43 mouse cellular contexts compared by ENCODE assay signal in genomic region chr5:135609794-135610193, GRCm38 (mm10). TPM values are rescaled to one million over a fixed set of nuclear protein-coding genes. Genes with fewer than 3 reads are reported as not detected.
"Had no signal": no experiment of that assay in that cellular context is flagged by ENCODE, and none has a peak within 500 bp of the region (broad histone marks: within the 10 kb centered on the region; RNA-seq: fewer than 3 reads in every experiment).

No protein-coding gene starts in this region.

- H3K4me2 ChIP-seq: heart, embryonic 11.5 days; heart, embryonic 13.5 days; heart, embryonic 15.5 days; hindbrain, embryonic 13.5 days; hindbrain, embryonic 15.5 days; kidney, embryonic 15.5 days; limb, embryonic 13.5 days; limb, embryonic 15.5 days; liver, embryonic 12.5 days had no signal

- H3K9me3 ChIP-seq: hindbrain, embryonic 13.5 days; hindbrain, embryonic 15.5 days; kidney, embryonic 15.5 days; limb, embryonic 15.5 days had no signal

- DNase-seq: gastrocnemius, postnatal 14 days; gastrocnemius, postnatal 36 days; heart, adult 18-20 months; heart, postnatal 14 days; heart, postnatal 36 days; kidney, adult 11 months; kidney, adult 2 months; kidney, adult 9 months; kidney, postnatal 14 days; kidney, postnatal 36 days; layer of hippocampus, adult 9-11 months; layer of hippocampus, postnatal 36 days; left cerebral cortex, postnatal 4 days had no signal

- H3K4me1 ChIP-seq: heart, embryonic 13.5 days; heart, embryonic 15.5 days; hindbrain, embryonic 13.5 days; hindbrain, embryonic 15.5 days; kidney, embryonic 15.5 days; limb, embryonic 13.5 days; limb, embryonic 15.5 days; liver, embryonic 12.5 days had no signal

- H3K4me3 ChIP-seq: heart, embryonic 13.5 days; heart, embryonic 15.5 days; hindbrain, embryonic 13.5 days; hindbrain, embryonic 15.5 days; kidney, embryonic 15.5 days; limb, embryonic 13.5 days; limb, embryonic 15.5 days; liver, embryonic 12.5 days had no signal

- H3K9ac ChIP-seq: heart, embryonic 13.5 days; heart, embryonic 15.5 days; hindbrain, embryonic 13.5 days; hindbrain, embryonic 15.5 days; kidney, embryonic 15.5 days; limb, embryonic 13.5 days; limb, embryonic 15.5 days; liver, embryonic 12.5 days; liver, embryonic 14.5 days had no signal

- H3K27me3 ChIP-seq: heart, embryonic 13.5 days; heart, embryonic 15.5 days; hindbrain, embryonic 13.5 days; hindbrain, embryonic 15.5 days; kidney, embryonic 15.5 days; limb, embryonic 13.5 days; limb, embryonic 15.5 days; liver, embryonic 12.5 days had no signal

- H3K36me3 ChIP-seq: heart, embryonic 13.5 days; heart, embryonic 15.5 days; hindbrain, embryonic 13.5 days; hindbrain, embryonic 15.5 days; kidney, embryonic 15.5 days; limb, embryonic 13.5 days; limb, embryonic 15.5 days; liver, embryonic 12.5 days had no signal

- ATAC-seq: hindbrain, postnatal 0 days; liver, embryonic 12.5 days had no signal

- H3K27ac ChIP-seq: heart, embryonic 13.5 days; heart, embryonic 15.5 days; hindbrain, embryonic 13.5 days; hindbrain, embryonic 15.5 days; hindbrain, postnatal 0 days; kidney, embryonic 15.5 days; kidney, postnatal 0 days; limb, embryonic 13.5 days; limb, embryonic 15.5 days; liver, embryonic 12.5 days; liver, embryonic 14.5 days had no signal

RNA-seq across cellular contexts. Expression of gene Ccl24, which starts 36.9 kb away (rescaled TPM):
- total RNA-seq: hematopoietic stem cell, adult 5-6 weeks; layer of hippocampus, postnatal 36 days; left cerebral cortex, adult 8-10 months had no signal

RNA-seq across cellular contexts. Expression of gene Ccl26, which starts 46.4 kb away (rescaled TPM):
- total RNA-seq: gastrocnemius, adult 18-20 months; gastrocnemius, adult 8-10 months; gastrocnemius, postnatal 14 days; gastrocnemius, postnatal 36 days; heart, adult 18-20 months; heart, adult 8-10 months; heart, postnatal 14 days; heart, postnatal 36 days; hematopoietic stem cell, adult 5-6 weeks; hindbrain, postnatal 0 days; layer of hippocampus, adult 18-20 months; layer of hippocampus, adult 8-10 months; layer of hippocampus, postnatal 14 days; layer of hippocampus, postnatal 36 days; left cerebral cortex, adult 18-20 months; left cerebral cortex, adult 8-10 months; left cerebral cortex, postnatal 10 days; left cerebral cortex, postnatal 25 days; left cerebral cortex, postnatal 4 days; liver, adult 2 months had no signal
- polyA plus RNA-seq: gonadal fat pad, adult 2 months; heart, embryonic 11.5 days; heart, embryonic 13.5 days; heart, embryonic 15.5 days; heart, postnatal 0 days; hindbrain, embryonic 11.5 days; hindbrain, embryonic 13.5 days; hindbrain, embryonic 15.5 days; hindbrain, postnatal 0 days; kidney, adult 2 months; kidney, embryonic 15.5 days; kidney, postnatal 0 days; large intestine, adult 2 months; limb, embryonic 11.5 days; limb, embryonic 13.5 days; limb, embryonic 15.5 days; liver, adult 2 months; liver, embryonic 12.5 days; liver, embryonic 14.5 days; liver, embryonic 16.5 days had no signal
